Mouse (Mus musculus) midbrain, postnatal 0 days (tissue): ENCODE measurements around the gene Rnaseh2a. TPM values are rescaled to one million over a fixed set of nuclear protein-coding genes. Genes with fewer than 3 reads are reported as not detected.

ENCODE experiments used
- ATAC-seq: fragments of 200-750 bp; cut with Nextera tagmentation; 2 replicates; pipeline ENCODE4 v1.8.0; 2017; ENCODE audit warnings: moderate number of reproducible peaks, mild to moderate bottlenecking, moderate TSS enrichment, moderate library complexity; ENCODE audit not compliant: low FRiP score
- DNase-seq: peaks from one replicate; pipeline ENCODE4 v3.0.0-alpha.2; 2015; ENCODE audit warnings: low spot score
- H3K27ac ChIP-seq: fragments of 300-500 bp; sonication (generic); 2 replicates; pipeline ENCODE4 v1.5.1; 2014; ENCODE audit warnings: low read depth, mild to moderate bottlenecking, low read length, mixed read lengths
- H3K27me3 ChIP-seq: fragments of 300-500 bp; sonication (generic); 2 replicates; pipeline ENCODE4 v1.6.1; 2014; ENCODE audit warnings: low read length, control low read depth, mixed read lengths; ENCODE audit not compliant: insufficient read depth
- H3K36me3 ChIP-seq: fragments of 300-500 bp; sonication (generic); 2 replicates; pipeline ENCODE4 v1.6.1; 2014; ENCODE audit warnings: low read length, control low read depth, mixed read lengths; ENCODE audit not compliant: insufficient read depth
- H3K4me1 ChIP-seq: fragments of 300-500 bp; sonication (generic); 2 replicates; pipeline ENCODE4 v1.6.1; 2014; ENCODE audit warnings: mild to moderate bottlenecking, control low read depth, antibody characterized with exemption, low read length, mixed read lengths; ENCODE audit not compliant: insufficient read depth
- H3K4me2 ChIP-seq: fragments of 300-500 bp; sonication (generic); 2 replicates; pipeline ENCODE4 v1.6.1; 2014; ENCODE audit warnings: low read depth, mild to moderate bottlenecking, low read length, mixed read lengths; ENCODE audit not compliant: poor library complexity, severe bottlenecking
- H3K4me3 ChIP-seq: fragments of 300-500 bp; sonication (generic); 2 replicates; pipeline ENCODE4 v1.5.1; 2014; ENCODE audit warnings: low read depth, mild to moderate bottlenecking, low read length, moderate library complexity
- H3K9ac ChIP-seq: fragments of 300-500 bp; sonication (generic); replicated peaks from 2 replicates; pipeline ENCODE4 v1.6.1; 2014; ENCODE audit warnings: mild to moderate bottlenecking, low read length, moderate library complexity, mixed read lengths; ENCODE audit not compliant: poor library complexity, severe bottlenecking
- H3K9me3 ChIP-seq: fragments of 300-500 bp; sonication (generic); 2 replicates; pipeline ENCODE4 v1.6.1; 2016; ENCODE audit warnings: low read length, control low read depth
- CTCF ChIP-seq: IDR thresholded peaks from 2 replicates; pipeline ENCODE4 v1.5.1; 2016; ENCODE audit warnings: antibody characterized with exemption, mild to moderate bottlenecking
- WGBS: fragments of 180-500 bp; shearing (Covaris S2); extraction: QIAGEN DNeasy Blood & Tissue Kit; methylation state at CpG from one replicate; pipeline ENCODE4 v1.1.7; 2014; 5-methylcytosine and 5-hydroxymethylcytosine counted together
- polyA plus RNA-seq: library from polyadenylated mRNA; unstranded; fragments of >200 nt; fragmentation: Nextera tagmentation; extraction: Ambion mirVana; gene quantifications from 2 replicates; pipeline ENCODE4 v1.2.1, GENCODE M21; 2015
- total RNA-seq: library from RNA; depleted of rRNA; stranded (reverse); fragments of >200 nt; gene quantifications from 2 replicates; pipeline ENCODE4 v1.2.3, GENCODE M21; 2014

Gene Rnaseh2a
- total and polyA plus RNA-seq, 2 experiments from 2014 or later: 36.5 to 48.9 TPM

DNA sequence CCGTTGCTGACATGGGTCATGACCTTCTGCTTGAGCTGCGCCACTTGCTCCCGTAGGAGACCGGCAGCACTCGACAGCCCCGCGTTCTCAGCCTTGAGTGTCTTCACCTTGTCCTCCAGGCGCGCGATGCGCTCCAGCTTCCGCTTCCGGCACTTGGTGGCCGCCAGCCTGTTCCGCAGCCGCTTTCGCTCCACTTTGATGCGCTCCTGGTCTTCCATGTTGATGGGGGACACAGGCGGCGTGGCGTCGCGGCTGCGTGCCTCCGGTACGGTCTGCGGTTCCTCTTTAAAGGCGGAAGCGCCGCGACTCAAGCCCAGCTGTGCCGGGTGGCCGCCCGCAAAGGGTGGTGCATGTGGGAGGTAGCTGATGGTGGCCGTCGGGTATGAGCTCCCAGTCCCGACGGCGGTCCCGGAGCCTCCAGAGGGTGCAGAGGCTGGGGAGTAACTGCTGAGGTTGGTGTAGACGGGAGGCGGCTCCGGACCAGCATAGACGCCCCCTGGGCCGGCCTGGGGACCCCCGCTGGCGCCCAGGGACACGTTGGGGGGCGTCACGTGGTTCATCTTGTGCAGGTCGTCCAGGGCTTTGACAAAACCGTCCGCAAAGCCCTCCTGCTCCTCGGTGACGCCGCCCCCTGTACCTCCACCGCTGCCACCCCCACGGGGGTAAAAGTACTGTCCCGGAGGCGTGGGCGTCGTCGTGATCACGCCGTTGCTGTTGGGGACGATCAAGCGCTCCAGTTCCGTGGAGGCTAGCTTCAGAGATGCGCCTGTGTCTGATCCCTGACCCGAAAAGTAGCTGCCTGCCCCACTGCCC, 8.1 kb upstream of the Rnaseh2a start:
- H3K4me3 ChIP-seq: peak overlapping the region; percentile 56
- no peaks in the 10 kb centered on the region for H3K9me3 ChIP-seq
- peaks cover 25% of the 10 kb centered on the region for H3K4me1 ChIP-seq
- DNase-seq: peak; percentile 56
- TF ChIP-seq CTCF: no peak
- 1% methylated on average over 69 of the region's 70 CpGs for whole genome bisulfite sequencing
- ATAC-seq: no peak
- peak overlapping the region; percentile 100 for H3K4me2 ChIP-seq
- peak overlapping the region; percentile 55 for H3K27ac ChIP-seq
- H3K9ac ChIP-seq: peak overlapping the region; percentile 66
- H3K27me3 ChIP-seq: no peaks in the 10 kb centered on the region
- H3K36me3 ChIP-seq: peaks cover 7% of the 10 kb centered on the region; the same call in 1 of the 2 replicates

DNA sequence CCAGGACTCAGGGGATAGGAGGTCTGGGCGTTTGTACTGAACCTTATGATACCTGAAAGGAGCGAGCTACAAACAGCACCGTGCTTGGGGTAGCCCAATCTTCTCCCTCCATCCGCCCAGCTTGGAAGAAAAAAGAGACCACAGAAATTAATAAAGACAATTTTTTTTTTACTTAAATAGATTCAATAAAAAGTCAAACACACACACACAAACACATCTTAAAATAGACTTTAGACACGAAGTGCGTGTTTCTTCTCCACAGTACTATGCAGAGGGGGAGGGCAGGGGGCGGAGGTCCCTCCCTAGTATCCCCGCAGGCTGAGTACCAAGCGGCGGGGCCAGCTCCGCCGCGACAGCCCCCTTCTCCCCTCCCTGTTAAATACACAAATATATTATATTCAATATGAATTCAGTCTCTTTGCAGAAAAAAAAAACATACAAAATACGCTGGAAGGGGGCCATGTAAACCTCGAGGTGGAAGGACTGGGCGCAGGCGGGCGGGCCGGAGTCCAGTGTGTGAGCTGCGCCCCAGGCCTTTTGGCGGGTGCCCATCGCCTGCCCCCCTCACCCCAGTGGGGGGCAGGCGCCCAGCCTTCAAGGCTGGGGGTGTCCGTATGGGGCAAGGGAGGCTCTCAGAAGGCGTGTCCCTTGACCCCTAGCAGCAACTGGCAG, 7.3 kb upstream of the Rnaseh2a start:
- Histone ChIP-seq H3K27ac (no peak overlapping the region), H3K9ac (peak overlapping the region; percentile 54), H3K9me3 (no peaks in the 10 kb centered on the region), H3K4me1 (peaks cover 25% of the 10 kb centered on the region), H3K4me3 (peak overlapping the region; percentile 56), H3K27me3 (no peaks in the 10 kb centered on the region), H3K4me2 (peak overlapping the region; percentile 100), H3K36me3 (peaks cover 10% of the 10 kb centered on the region)
- 2% methylated on average over 25 of the region's 25 CpGs for WGBS
- ATAC-seq (no peak), DNase-seq (no peak)
- no peak for TF ChIP-seq CTCF

DNA sequence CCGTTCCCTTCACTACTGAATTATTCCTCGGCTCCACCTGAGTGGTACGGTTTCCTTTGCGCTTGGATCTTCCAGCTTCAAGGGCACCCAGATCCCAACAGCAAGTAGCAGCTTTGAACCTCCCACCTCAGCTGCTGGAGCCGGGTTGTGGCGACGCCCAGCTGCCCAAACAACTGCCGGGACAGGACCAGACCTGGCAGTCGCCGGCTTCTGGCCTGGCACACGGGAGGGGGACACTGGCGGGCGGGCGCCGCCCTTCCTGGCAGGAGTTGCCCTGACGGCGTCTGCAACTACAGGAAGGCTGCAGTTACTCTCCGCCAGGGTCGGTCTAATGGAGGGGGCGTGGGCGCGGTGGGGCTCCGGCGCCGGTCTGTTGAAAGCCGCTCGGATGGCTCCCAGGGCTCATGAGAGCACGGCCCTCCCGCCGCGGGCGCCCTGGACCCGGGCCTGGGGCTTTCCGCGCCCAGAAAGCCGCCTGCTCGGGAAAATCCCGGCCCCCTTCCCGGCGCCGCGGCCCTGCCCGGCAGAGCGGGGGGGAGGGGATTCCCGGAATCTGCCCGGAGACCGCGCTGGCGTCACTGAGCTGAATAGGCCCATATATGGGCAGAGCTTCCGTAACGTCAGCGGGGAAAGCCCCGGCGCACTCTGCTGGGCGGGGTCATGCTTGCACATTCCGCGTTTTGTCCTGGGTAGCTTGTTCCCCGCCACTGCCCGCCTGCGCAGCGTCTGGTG, 6.6 kb upstream of the Rnaseh2a start:
- H3K9ac ChIP-seq: 0 out of 2 replicates have a peak overlapping the region, but pooled peaks have one; percentile 54
- H3K27ac ChIP-seq: 0 out of 2 replicates have a peak overlapping the region, but pooled peaks have one; percentile 18
- no peaks in the 10 kb centered on the region for H3K27me3 ChIP-seq
- DNase-seq (peak; percentile 91), ATAC-seq (peak; percentile 72)
- 2% methylated on average over 60 of the region's 61 CpGs for WGBS
- H3K36me3 ChIP-seq: peaks cover 16% of the 10 kb centered on the region
- peaks cover 25% of the 10 kb centered on the region for H3K4me1 ChIP-seq
- peak overlapping the region; percentile 56 for H3K4me3 ChIP-seq
- no peaks in the 10 kb centered on the region for H3K9me3 ChIP-seq
- TF ChIP-seq CTCF: peak; percentile 35; the same call in 1 of the 2 replicates
- H3K4me2 ChIP-seq: peak overlapping the region; percentile 100

DNA sequence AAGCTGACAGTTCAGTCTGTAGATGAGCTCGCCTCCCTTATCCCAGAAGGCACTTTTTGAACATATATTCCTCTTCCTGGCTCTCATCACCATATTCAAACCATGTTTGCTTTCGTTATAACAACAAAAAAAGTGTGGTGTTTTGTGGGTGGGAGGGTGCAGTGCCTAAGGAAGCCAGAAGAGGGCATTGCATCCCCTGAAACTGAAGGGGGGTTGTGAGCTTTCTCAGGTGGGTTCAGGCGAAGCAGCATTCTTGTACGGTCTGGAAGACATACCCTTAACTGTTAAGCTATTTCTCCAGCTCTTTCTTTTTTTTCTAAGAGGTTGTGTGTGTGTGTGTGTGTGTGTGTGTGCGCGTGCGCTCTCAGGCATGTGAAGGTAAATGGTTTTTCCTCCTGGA, 5.9 kb upstream of the Rnaseh2a start:
- H3K27ac ChIP-seq: 0 out of 2 replicates have a peak overlapping the region, but pooled peaks have one; percentile 18
- no peak overlapping the region for H3K4me2 ChIP-seq
- peak; percentile 87 for TF ChIP-seq CTCF
- no peak overlapping the region for H3K9ac ChIP-seq
- H3K4me3 ChIP-seq: no peak overlapping the region
- ATAC-seq: no peak
- H3K4me1 ChIP-seq: peaks cover 29% of the 10 kb centered on the region
- no peaks in the 10 kb centered on the region for H3K27me3 ChIP-seq
- peak; percentile 55 for DNase-seq
- peaks cover 20% of the 10 kb centered on the region for H3K36me3 ChIP-seq
- no peaks in the 10 kb centered on the region for H3K9me3 ChIP-seq
- WGBS: 33% methylated on average over 7 of the region's 7 CpGs

DNA sequence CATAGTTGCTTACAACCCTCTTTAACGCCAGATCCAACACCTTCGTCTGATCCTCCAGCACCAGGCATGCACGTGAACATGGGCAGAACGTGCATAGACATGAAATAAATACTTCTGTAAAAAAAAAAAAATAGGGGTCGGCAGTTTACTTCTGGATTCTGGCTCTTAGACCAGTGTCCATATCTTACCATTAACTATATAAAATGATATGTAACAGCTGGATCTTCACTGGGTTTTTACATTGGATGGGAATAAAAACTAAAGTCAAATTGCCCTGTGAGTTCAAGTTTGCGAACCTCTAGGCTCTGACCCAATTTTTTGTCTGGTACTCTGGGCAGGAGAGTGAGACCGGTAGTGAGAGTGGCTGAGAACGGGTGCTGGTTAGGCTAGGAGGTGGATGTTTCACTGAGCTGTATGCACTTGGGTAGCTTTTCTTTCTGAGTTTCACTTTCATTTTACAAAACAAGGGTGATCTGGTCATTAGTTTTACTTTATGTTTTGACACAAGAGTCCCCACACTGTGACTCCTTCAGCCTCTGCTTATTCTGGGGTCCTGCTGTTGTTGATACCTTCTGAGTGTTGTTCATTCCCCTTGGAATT, 5.1 kb upstream of the Rnaseh2a start:
- Histone ChIP-seq H3K36me3 (peaks cover 20% of the 10 kb centered on the region), H3K27me3 (no peaks in the 10 kb centered on the region), H3K4me1 (peaks cover 26% of the 10 kb centered on the region), H3K9me3 (no peaks in the 10 kb centered on the region), H3K9ac (no peak overlapping the region), H3K4me3 (no peak overlapping the region), H3K4me2 (no peak overlapping the region), H3K27ac (no peak overlapping the region)
- no peak for TF ChIP-seq CTCF
- DNase-seq (no peak), ATAC-seq (no peak)
- 80% methylated on average over 8 of the region's 8 CpGs for WGBS
